Mouse (Mus musculus): ENCODE measurements at regions not wholly inside any gene's neighbourhood (a gene's known extent, or its start where the extent isn't known, plus 50 kb on each side); places are given as distances from the start of the nearest gene placed in this dataset.

DNA sequence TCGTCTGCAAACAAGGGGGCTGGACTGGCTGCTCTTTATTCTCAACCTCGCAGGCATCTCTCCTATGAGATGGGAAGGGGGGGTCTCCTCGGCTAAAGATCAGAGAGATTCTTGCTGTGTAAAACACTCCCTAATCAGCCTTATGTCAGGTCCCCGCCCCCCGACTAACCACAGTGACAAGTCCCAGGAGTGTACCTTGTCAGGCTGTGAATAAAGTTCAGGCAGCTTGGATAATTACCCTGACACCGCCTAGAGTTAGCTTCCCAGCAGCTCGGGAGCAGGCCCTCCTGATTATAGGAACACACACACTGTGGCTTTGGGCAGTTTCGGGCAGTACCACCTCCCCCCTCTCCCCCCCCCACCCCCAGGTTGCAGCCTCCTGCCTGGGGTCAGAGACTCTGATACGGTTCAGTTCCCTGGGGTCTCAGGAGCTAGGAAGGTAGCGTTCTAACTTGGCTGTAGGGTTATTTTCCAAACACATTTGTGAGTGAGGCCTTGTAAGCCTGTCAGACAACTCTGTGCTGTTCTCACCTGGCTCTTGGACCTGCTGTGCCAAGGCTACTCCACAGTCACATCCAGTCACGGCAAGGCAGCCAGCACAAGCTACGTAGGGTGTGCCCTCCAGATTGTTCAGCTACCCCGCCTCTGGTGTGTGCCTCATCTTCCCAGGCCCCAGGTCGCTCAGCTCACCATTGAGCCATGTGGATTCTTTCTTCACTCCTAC, 461.0 kb upstream of the Zmiz1 start:
- no peak for DNase-seq (ENCODE audit: low spot score in 2 of 2)

- DNase-seq (ENCODE audit: low spot score in 2 of 2), result peak in 1 of 2 experiments; percentile 35
Measured at GRCm38 (mm10) chr14:24999008-24999572, 459.9 kb upstream of the Zmiz1 start.

- DNase-seq (ENCODE audit: low spot score in 2 of 2), result no peak
Measured at GRCm38 (mm10) chr14:25005241-25005946, 453.6 kb upstream of the Zmiz1 start.

- DNase-seq (ENCODE audit: low spot score in 2 of 2), result peak in 1 of 2 experiments; percentile 67
Measured at GRCm38 (mm10) chr14:25011926-25012325, 447.1 kb upstream of the Zmiz1 start.

DNA sequence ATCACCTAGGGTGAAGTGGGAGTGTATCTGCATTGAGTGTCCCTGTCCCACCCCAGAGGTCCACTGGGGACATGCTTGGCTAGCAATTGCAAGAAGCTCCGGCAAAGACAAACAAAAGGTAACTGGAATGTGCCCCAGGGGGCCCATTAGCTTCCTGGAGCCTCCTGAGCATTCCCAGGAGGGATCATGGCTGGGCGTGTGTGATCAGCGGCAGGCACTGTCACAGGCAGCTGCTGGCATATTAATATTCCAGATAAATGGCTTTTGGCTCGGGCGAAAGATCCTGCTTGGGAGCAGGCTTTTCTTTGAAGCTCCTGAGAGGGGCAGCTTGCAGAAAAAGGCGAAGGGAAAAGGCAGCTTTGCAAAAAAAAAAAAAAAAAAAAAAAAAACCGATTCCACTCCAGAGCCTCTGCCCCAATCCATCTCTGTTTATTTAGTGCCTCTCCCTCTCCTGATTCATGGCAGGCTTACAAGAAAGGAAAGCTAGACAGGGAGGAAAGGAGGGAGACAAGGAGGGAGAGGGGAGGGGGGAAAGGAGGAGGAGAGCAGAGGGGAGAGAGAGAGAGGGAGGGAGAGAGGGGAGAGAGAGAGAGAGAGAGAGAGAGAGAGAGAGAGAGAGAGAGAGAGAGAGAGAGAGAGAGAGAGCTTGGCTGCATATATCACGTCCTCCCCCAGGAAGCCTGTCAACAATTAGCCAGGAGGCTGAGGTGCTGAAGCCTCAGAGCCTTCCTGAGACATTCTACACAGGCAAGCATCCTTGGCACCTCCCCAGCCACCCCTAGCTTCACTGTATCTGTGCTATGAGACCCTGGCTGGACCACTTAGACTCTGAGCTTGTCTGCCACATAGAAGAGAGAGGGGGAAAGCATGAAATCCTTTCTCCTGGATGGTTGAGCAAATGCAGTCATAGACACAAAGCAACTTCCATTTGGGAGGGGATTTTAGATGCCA, 443.4 kb upstream of the Zmiz1 start:
- no peak for DNase-seq (ENCODE audit: low spot score in 2 of 2)

GRCm38 (mm10) chr14:25017860-25018259, 441.1 kb upstream of the Zmiz1 start:
- no peak for DNase-seq (ENCODE audit: low spot score in 2 of 2)

GRCm38 (mm10) chr14:25019306-25019905, 439.6 kb upstream of the Zmiz1 start:
- no peak for DNase-seq (ENCODE audit: low spot score in 2 of 2)

DNA sequence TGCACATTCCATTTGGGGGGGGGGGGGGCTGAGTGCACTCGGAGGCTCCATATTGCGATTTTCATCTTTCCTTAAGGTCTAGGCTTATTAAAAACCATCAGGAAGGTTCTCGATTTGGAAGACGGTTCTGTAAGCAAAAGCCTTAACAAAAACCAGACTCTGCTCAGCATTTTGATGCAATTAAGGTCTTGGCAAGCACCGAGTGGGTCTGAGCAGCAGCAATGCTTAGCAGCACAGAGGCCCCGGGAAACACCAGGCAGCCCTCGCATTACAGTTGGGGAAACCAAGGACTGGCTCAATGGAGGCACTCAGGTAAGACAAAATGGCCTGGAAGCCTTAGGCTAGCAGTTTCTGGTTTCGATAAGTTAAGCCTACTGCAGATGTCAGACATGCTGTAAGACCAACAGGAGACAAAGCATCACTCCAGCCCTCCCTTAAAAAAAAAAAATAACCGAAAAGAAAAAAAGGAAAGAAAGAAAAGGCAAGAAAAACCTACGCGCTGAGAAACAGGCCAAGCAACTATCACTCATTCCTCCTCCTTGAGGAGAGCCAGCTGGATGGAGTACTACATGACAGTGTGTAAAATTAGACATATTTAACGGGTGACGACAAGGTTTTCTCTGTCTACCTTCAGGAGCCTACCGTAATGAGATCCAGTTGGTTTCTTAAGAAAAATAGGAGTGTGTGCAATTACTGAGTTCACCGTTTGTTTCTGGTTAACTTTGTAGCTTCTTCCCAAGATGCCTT, 436.3 kb upstream of the Zmiz1 start:
- no peak for DNase-seq (ENCODE audit: low spot score in 2 of 2)

GRCm38 (mm10) chr14:25023270-25023800, 435.6 kb upstream of the Zmiz1 start:
- DNase-seq (ENCODE audit: low spot score in 2 of 2), result no peak

- DNase-seq (ENCODE audit: low spot score in 2 of 2), result no peak
Measured at GRCm38 (mm10) chr14:25025074-25025473, 433.9 kb upstream of the Zmiz1 start.

DNA sequence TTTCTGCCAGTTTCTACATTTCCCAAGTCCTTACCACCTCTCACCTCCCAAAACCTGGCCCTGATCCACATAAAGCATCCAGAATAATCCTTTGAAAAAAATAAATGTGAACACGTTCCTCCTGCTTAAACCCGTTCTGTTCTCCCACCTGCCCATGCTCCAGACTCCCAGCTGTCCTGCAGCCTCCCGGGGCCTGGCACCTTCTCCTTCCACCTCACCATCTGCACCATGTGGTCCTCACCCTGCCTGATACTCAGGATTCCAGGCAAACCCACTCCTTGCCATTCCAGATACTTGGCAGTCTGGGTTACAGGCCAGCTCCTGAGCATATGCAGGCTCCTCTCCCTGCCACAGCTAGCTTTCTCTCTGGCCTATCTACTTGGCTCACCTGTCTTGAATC, 431.9 kb upstream of the Zmiz1 start:
- DNase-seq (ENCODE audit: low spot score in 2 of 2), result peak in 1 of 2 experiments; percentile 47

DNA sequence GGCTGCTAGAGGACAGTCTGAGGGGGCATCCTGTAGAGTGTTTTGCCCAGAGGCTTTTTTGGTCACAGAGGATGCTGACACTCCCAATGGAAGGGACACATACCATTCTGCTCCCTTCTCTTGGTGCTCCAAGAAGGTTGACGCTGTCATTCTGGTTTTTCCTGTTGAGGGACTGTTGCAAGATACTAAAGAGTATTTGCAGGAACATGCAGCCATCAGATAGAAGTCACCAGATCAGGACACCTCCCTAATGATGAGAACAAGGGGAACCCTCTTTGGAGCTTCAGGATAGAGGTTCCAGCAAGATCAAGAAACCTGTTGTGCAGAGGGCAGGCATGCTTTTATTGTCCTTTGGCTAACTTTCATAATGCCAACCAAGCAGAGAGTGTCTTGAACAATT, 431.1 kb upstream of the Zmiz1 start:
- no peak for DNase-seq (ENCODE audit: low spot score in 2 of 2)

GRCm38 (mm10) chr14:25030881-25031280, 428.1 kb upstream of the Zmiz1 start:
- DNase-seq (ENCODE audit: low spot score in 2 of 2), result no peak

GRCm38 (mm10) chr14:25031756-25032680, 427.0 kb upstream of the Zmiz1 start:
- no peak for DNase-seq (ENCODE audit: low spot score in 2 of 2)

- no peak for DNase-seq (ENCODE audit: low spot score in 2 of 2)
Measured at GRCm38 (mm10) chr14:25032899-25033298, 426.1 kb upstream of the Zmiz1 start.

DNA sequence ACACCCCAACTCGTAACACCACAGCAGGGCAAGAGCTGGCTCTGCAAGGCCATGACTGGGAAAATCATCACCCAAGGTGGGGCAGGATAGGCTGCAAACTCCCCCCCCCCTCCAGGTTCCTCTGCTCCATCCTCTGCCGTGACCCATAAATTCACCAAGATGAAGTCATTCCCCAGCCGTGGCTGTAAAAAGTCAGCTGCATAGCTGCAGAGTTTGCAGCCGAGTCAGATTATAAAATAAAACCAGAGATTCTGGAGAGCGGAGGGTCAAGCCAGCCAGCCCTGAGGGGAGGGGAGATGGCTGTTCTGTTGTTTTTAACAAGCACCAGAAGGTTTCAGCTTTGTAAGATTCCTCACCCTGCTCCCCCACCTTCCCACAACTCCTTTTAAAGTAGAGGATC, 416.7 kb upstream of the Zmiz1 start:
- DNase-seq (ENCODE audit: low spot score in 2 of 2), result no peak

GRCm38 (mm10) chr14:25044106-25044505, 414.9 kb upstream of the Zmiz1 start:
- peak; percentile 22 to 73 for DNase-seq (ENCODE audit: low spot score in 2 of 2)

DNA sequence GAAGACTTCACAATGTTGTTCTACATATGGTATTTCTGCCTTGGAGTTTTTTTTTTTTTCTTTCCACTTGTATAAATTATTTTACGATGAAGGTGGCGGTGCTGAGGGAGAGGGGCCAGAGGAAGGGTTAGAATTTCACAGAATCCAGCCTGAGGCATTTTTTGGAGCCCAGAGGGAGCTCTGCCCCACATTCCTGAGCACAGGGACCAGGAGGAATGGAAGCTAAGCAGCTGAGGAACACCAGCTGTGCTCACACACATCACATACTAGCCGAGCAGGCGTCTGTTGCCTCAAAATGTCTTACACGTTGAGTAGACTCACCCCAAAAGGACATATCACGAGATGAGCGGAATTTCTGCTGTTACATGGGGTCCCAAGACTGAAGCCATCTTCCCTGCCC, 414.1 kb upstream of the Zmiz1 start:
- no peak for DNase-seq (ENCODE audit: low spot score in 2 of 2)

DNA sequence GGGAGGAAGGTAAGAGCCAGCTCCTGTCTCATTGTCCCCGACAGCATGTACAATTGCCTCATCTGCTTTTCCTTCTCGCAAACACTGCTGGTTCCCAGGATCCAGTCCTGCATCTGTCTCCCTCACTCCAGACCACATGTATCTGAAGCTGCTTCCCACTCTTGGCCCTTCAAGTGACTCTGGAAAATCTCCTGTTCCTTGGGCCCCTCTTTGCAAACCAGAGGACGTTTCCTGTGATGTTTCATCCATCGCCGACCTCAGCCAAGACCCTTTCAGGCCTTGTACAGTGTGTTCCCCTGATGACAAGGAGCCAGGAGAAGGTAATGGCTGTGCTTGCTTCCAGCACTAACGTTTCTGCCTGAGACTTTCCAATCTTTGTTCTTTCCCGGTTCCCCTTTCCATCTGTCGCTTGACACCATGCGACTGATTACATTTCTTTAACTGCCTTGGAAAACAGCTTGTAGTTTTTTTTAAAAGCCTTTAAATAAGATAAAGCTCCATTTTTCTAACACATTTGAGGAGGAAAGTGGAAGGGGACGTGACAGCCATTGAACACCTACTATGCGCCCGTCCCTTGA, 408.2 kb upstream of the Zmiz1 start:
- no peak for DNase-seq (ENCODE audit: low spot score in 2 of 2)

Measured in left cerebral cortex, adult 8-10 months (tissue).